Mouse (Mus musculus): Measurements from ENCODE around the gene Gm5771. TPM values are rescaled to one million over a fixed set of nuclear protein-coding genes. Genes with fewer than 3 reads are reported as not detected.

Gm5771 gene
- polyA plus RNA-seq, 1 experiment from 2014 or later, result not detected

Other genes starting within 250 kb of the Gm5771 start
- gene Try4, start 90.1 kb upstream of the Gm5771 start, polyA plus RNA-seq (2014; fragmentation: Nextera tagmentation; extraction: Ambion mirVana), result not detected in 2 replicates
- gene Try5, start 75.5 kb upstream of the Gm5771 start, polyA plus RNA-seq (2014; fragmentation: Nextera tagmentation; extraction: Ambion mirVana), result not detected in 2 replicates
- not detected in 2 replicates for gene Try10, start 38.3 kb upstream of the Gm5771 start, polyA plus RNA-seq (2014; fragmentation: Nextera tagmentation; extraction: Ambion mirVana)
- not detected in 2 replicates for gene Prss3, start 14.7 kb upstream of the Gm5771 start, polyA plus RNA-seq (2014; fragmentation: Nextera tagmentation; extraction: Ambion mirVana)
- not detected in 2 replicates for gene Gm10334, start 53.8 kb downstream of the Gm5771 start, polyA plus RNA-seq (2014; fragmentation: Nextera tagmentation; extraction: Ambion mirVana)
- gene Prss1, start 66.6 kb downstream of the Gm5771 start, polyA plus RNA-seq (2014; fragmentation: Nextera tagmentation; extraction: Ambion mirVana), result not detected in 2 replicates
- not detected in 2 replicates for gene Prss2, start 129.4 kb downstream of the Gm5771 start, polyA plus RNA-seq (2014; fragmentation: Nextera tagmentation; extraction: Ambion mirVana)
- 9.9 and 10.7 TPM in 2 replicates for gene Ephb6, start 213.1 kb downstream of the Gm5771 start, polyA plus RNA-seq (2014; fragmentation: Nextera tagmentation; extraction: Ambion mirVana)
- gene Trpv6, start 244.0 kb downstream of the Gm5771 start, polyA plus RNA-seq (2014; fragmentation: Nextera tagmentation; extraction: Ambion mirVana), result 0.26 and 0.27 TPM in 2 replicates